Mouse (Mus musculus) liver, embryonic 12.5 days (tissue): ENCODE results near the gene 9530077C05Rik. TPM values are rescaled to one million over a fixed set of nuclear protein-coding genes. Genes with fewer than 3 reads are reported as not detected.
"Not testable (repeated sequence)": the region's sequence is repeated elsewhere in the genome, so short reads cannot be mapped to it uniquely, and the experiment has no call there.

Experiments
- ATAC-seq: fragments of 200-750 bp; cut with Nextera tagmentation; 2 replicates; pipeline ENCODE4 v1.8.0; 2017; ENCODE audit warnings: moderate number of reproducible peaks, mild to moderate bottlenecking, moderate library complexity
- H3K27ac ChIP-seq: fragments of 300-500 bp; sonication (generic); 2 replicates; pipeline ENCODE4 v1.5.1; 2016; ENCODE audit warnings: mild to moderate bottlenecking
- H3K27me3 ChIP-seq: fragments of 300-500 bp; sonication (generic); replicated peaks from 2 replicates; pipeline ENCODE4 v1.6.1; 2016; ENCODE audit warnings: mild to moderate bottlenecking, moderate library complexity
- H3K36me3 ChIP-seq: fragments of 300-500 bp; sonication (generic); 2 replicates; pipeline ENCODE4 v1.6.1; 2016; ENCODE audit warnings: mild to moderate bottlenecking, moderate library complexity
- H3K4me1 ChIP-seq: fragments of 300-500 bp; sonication (generic); 2 replicates; pipeline ENCODE4 v1.6.1; 2016
- H3K4me2 ChIP-seq: fragments of 300-500 bp; sonication (generic); 2 replicates; pipeline ENCODE4 v1.6.1; 2016; ENCODE audit warnings: mild to moderate bottlenecking, moderate library complexity
- H3K4me3 ChIP-seq: fragments of 300-500 bp; sonication (generic); 2 replicates; pipeline ENCODE4 v1.5.1; 2016; ENCODE audit warnings: mild to moderate bottlenecking, moderate library complexity
- H3K9ac ChIP-seq: fragments of 300-500 bp; sonication (generic); 2 replicates; pipeline ENCODE4 v1.6.1; 2016; ENCODE audit warnings: mild to moderate bottlenecking, moderate library complexity
- H3K9me3 ChIP-seq: fragments of 300-500 bp; sonication (generic); replicated peaks from 2 replicates; pipeline ENCODE4 v1.6.1; 2016; ENCODE audit warnings: mild to moderate bottlenecking, moderate library complexity
- WGBS: fragments of 180-500 bp; shearing (Covaris S2); methylation state at CpG from one replicate; pipeline ENCODE4 v1.1.7; 2016; ENCODE audit not compliant: insufficient replicate concordance; 5-methylcytosine and 5-hydroxymethylcytosine counted together
- polyA plus RNA-seq: library from polyadenylated mRNA; unstranded; fragments of >200 nt; fragmentation: Nextera tagmentation; extraction: Ambion mirVana; gene quantifications from 2 replicates; pipeline ENCODE4 v1.2.1, GENCODE M21; 2016

9530077C05Rik gene
- polyA plus RNA-seq, 1 experiment from 2014 or later, result 2.1 TPM

GRCm38 (mm10) chr9:22390390-22390789 is 20.9 kb upstream of the 9530077C05Rik start:
- 0 out of 2 replicates have a peak overlapping the region, but pooled peaks have one; percentile 29 for H3K27ac ChIP-seq
- no peak overlapping the region for H3K4me3 ChIP-seq
- no peaks in the 10 kb centered on the region for H3K9me3 ChIP-seq
- ATAC-seq, result no peak
- WGBS, result 62% methylated on average over 5 of the region's 5 CpGs
- H3K27me3 ChIP-seq, result no peaks in the 10 kb centered on the region
- no peak overlapping the region for H3K4me2 ChIP-seq
- H3K36me3 ChIP-seq, result peaks cover 10% of the 10 kb centered on the region
- peak overlapping the region; percentile 99; the same call in 1 of the 2 replicates for H3K9ac ChIP-seq
- H3K4me1 ChIP-seq, result peaks cover 38% of the 10 kb centered on the region

DNA sequence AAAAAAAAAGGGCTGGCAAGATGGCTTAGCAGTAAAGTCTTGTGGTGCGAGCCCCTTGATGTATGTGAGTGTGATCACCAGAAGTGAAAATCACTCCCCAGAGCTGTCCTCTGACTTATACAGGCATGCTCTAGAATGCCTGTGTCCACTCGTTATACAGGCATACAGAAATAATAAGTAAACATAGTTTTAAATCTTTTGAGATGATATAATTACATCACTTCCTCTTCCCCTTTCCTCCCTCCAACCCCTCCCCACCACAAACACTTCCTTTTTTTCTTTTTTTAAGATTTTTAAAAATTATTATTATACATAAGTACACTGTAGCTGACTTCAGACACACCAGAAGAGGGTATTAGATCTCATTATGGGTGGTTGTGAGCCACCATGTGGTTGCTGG is 16.6 kb upstream of the 9530077C05Rik start:
- no peak overlapping the region for H3K27ac ChIP-seq
- ATAC-seq, result no peak
- no peak overlapping the region for H3K9ac ChIP-seq
- H3K9me3 ChIP-seq, result no peaks in the 10 kb centered on the region
- H3K36me3 ChIP-seq, result no peaks in the 10 kb centered on the region
- H3K27me3 ChIP-seq, result no peaks in the 10 kb centered on the region
- H3K4me3 ChIP-seq, result no peak overlapping the region
- H3K4me1 ChIP-seq, result peaks cover 12% of the 10 kb centered on the region
- H3K4me2 ChIP-seq, result no peak overlapping the region
- WGBS, result 72% methylated on average over 2 of the region's 2 CpGs

DNA sequence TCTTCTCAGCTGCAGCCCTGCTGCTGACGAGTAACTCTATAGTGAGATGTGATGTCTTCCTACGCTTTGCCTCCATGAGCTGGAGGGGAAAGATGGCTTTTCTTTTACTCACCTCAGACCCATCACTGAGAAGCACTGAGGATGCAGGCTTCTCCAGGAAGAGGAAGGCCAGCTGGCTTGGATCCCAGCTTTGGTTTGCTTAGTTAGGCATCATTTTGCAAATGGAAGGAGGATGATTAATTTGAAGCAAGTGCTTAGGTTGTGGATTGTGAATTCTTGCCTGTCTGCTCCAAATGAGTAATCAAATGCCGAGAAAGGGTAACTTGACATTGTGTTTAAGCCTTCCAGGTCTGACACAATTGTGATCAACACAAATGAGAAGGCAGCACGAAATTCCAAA is 12.3 kb upstream of the 9530077C05Rik start:
- Histone ChIP-seq H3K4me3 (no peak overlapping the region), H3K36me3 (no peaks in the 10 kb centered on the region), H3K9ac (no peak overlapping the region; the same call in 1 of the 2 replicates), H3K27me3 (no peaks in the 10 kb centered on the region), H3K27ac (no peak overlapping the region), H3K9me3 (no peaks in the 10 kb centered on the region), H3K4me1 (no peaks in the 10 kb centered on the region), H3K4me2 (no peak overlapping the region)
- ATAC-seq, result no peak
- WGBS, result 67% methylated on average over 4 of the region's 4 CpGs

DNA sequence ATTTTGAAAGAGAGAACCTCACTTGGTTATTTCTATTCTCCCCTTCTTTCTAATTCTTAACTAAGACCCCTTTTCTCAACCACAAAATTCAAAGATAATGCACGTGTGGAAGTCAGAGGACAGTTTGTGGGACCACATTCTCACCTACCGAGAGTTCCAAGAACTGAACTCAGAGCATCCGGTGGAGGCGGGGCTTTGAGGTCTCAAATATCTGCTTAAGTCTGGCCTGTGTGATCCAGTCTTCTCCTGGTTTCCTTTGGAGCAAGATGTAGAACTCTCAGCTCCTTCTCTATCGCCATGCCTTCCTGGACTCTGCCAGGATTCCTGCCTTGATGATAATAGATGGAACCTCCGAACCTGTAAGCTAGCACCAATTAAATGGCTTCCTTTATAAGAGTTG is 9.3 kb upstream of the 9530077C05Rik start:
- Histone ChIP-seq H3K27ac (no peak overlapping the region), H3K9me3 (no peaks in the 10 kb centered on the region), H3K9ac (no peak overlapping the region), H3K4me2 (no peak overlapping the region), H3K36me3 (no peaks in the 10 kb centered on the region), H3K4me3 (no peak overlapping the region), H3K4me1 (no peaks in the 10 kb centered on the region), H3K27me3 (no peaks in the 10 kb centered on the region)
- 57% methylated on average over 6 of the region's 6 CpGs for WGBS
- no peak for ATAC-seq

DNA sequence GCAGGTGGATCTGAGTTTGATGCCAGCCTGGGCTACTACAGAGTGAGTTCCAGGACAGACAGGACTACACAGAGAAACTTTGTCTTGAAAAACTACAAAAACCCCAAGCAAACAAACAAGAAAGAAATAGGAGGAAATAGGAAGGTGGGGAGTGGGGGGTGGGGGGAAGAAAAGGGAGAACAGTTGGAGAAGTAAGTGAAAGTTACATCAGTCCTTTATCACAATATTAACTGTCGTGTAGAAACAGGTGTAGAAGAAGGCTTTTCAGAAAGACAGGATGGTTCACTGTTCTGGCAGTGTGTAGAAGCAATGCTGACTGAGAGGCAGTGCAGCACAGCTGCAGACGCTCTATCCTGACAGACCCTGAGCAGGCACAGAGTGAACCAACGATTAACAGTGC is 8.3 kb upstream of the 9530077C05Rik start:
- H3K4me2 ChIP-seq, result no peak overlapping the region
- ATAC-seq, result no peak
- H3K9ac ChIP-seq, result no peak overlapping the region
- H3K27me3 ChIP-seq, result no peaks in the 10 kb centered on the region
- H3K9me3 ChIP-seq, result no peaks in the 10 kb centered on the region
- 62% methylated on average over 3 of the region's 3 CpGs for WGBS
- no peak overlapping the region for H3K27ac ChIP-seq
- no peaks in the 10 kb centered on the region for H3K36me3 ChIP-seq
- no peaks in the 10 kb centered on the region for H3K4me1 ChIP-seq
- no peak overlapping the region for H3K4me3 ChIP-seq

- WGBS, result 59% methylated on average over 2 of the region's 2 CpGs
- ATAC-seq, H3K36me3 ChIP-seq, H3K4me2 ChIP-seq, H3K4me3 ChIP-seq, H3K27ac ChIP-seq, H3K27me3 ChIP-seq, H3K9ac ChIP-seq, H3K4me1 ChIP-seq, H3K9me3 ChIP-seq: not testable (repeated sequence)
These were observed 7.8 kb upstream of the 9530077C05Rik start for GRCm38 (mm10) chr9:22403501-22403900.

- Histone ChIP-seq H3K27ac (no peak overlapping the region), H3K9me3 (no peaks in the 10 kb centered on the region), H3K36me3 (no peaks in the 10 kb centered on the region), H3K27me3 (no peaks in the 10 kb centered on the region), H3K4me3 (no peak overlapping the region), H3K9ac (no peak overlapping the region), H3K4me1 (no peaks in the 10 kb centered on the region), H3K4me2 (no peak overlapping the region)
- ATAC-seq, result no peak
- WGBS, result 75% methylated on average over 3 of the region's 3 CpGs
These were observed 5.9 kb upstream of the 9530077C05Rik start for GRCm38 (mm10) chr9:22405414-22405813.

- H3K4me1 ChIP-seq, result not testable (repeated sequence)
These were observed 3.7 kb upstream of the 9530077C05Rik start for GRCm38 (mm10) chr9:22407633-22408032.

GRCm38 (mm10) chr9:22408344-22408743 is 3.0 kb upstream of the 9530077C05Rik start:
- H3K4me2 ChIP-seq, H3K9ac ChIP-seq, H3K4me1 ChIP-seq, H3K27ac ChIP-seq, H3K27me3 ChIP-seq, H3K36me3 ChIP-seq, H3K9me3 ChIP-seq, ATAC-seq, H3K4me3 ChIP-seq: not testable (repeated sequence)
- WGBS, result 15% methylated on average over 4 of the region's 4 CpGs

More at GRCm38 (mm10) chr9:22407633-22408032, 3.7 kb upstream of the 9530077C05Rik start:
- 58% methylated on average over 4 of the region's 4 CpGs for WGBS
- not testable (repeated sequence) for H3K9me3 ChIP-seq, H3K36me3 ChIP-seq, H3K9ac ChIP-seq, H3K4me2 ChIP-seq, H3K4me3 ChIP-seq, H3K27me3 ChIP-seq, ATAC-seq, H3K27ac ChIP-seq

DNA sequence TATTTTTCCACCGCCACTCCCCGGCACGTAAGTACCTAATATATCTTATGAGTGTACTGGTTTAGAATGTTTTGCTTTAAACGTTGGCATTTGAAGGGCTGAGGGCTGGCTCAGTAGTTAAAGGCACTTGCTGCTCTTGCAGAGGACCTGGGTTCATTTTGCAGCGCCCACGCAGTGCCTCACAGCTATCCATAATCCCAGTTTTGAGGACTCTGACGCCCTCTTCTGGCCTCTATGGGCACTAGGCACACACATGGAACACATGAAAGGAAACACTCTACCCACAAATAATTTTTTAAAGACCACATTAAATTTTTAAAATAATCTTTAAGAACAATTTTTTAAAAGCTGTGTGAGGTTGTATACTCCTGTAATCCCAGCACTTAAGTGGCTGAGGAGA is 1.8 kb upstream of the 9530077C05Rik start:
- WGBS, result 72% methylated on average over 7 of the region's 7 CpGs

GRCm38 (mm10) chr9:22416187-22416586 is 4.9 kb downstream of the 9530077C05Rik start:
- Histone ChIP-seq H3K27me3 (peaks cover 5% of the 10 kb centered on the region; the same call in 1 of the 2 replicates), H3K4me2 (no peak overlapping the region), H3K9me3 (no peaks in the 10 kb centered on the region), H3K4me1 (peaks cover 15% of the 10 kb centered on the region), H3K27ac (no peak overlapping the region), H3K4me3 (no peak overlapping the region), H3K9ac (no peak overlapping the region), H3K36me3 (no peaks in the 10 kb centered on the region)
- no peak for ATAC-seq
- WGBS, result 49% methylated on average over 3 of the region's 3 CpGs

More for the DNA sequence above, 1.8 kb upstream of the 9530077C05Rik start:
- H3K9ac ChIP-seq, result no peak overlapping the region
- ATAC-seq, result no peak
- H3K4me3 ChIP-seq, result no peak overlapping the region
- H3K36me3 ChIP-seq, result no peaks in the 10 kb centered on the region
- no peaks in the 10 kb centered on the region for H3K9me3 ChIP-seq
- peaks cover 5% of the 10 kb centered on the region; the same call in 1 of the 2 replicates for H3K4me1 ChIP-seq
- no peak overlapping the region for H3K27ac ChIP-seq
- H3K4me2 ChIP-seq, result no peak overlapping the region
- H3K27me3 ChIP-seq, result 0 out of 2 replicates have a peak, but pooled peaks cover 5% of the 10 kb centered on the region

DNA sequence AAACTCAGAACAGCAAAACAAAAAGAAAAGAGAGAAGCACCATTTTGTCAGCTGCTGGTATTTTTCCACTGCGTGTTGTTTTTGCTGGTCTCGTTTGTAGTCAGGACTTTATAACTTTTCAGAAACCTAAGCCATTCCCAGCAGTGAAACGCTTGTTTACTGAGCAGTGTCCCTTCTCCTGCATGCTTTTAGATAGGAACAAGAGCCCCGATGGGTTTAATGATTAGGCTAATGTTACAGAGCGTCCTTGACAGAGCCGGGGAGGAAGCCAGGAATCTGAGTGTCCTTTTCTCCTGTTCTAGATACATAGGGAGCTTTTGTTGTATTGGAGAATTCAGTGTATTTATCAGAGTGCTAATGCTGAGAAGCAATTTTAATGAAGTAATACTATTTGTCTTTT is 6.2 kb downstream of the 9530077C05Rik start:
- Histone ChIP-seq H3K27me3 (peaks cover 5% of the 10 kb centered on the region; the same call in 1 of the 2 replicates), H3K36me3 (no peaks in the 10 kb centered on the region), H3K9ac (no peak overlapping the region), H3K4me3 (no peak overlapping the region), H3K27ac (no peak overlapping the region), H3K4me2 (no peak overlapping the region), H3K9me3 (no peaks in the 10 kb centered on the region), H3K4me1 (peaks cover 10% of the 10 kb centered on the region)
- 55% methylated on average over 6 of the region's 6 CpGs for WGBS
- ATAC-seq, result no peak

- no peak for ATAC-seq
- peaks cover 15% of the 10 kb centered on the region for H3K4me1 ChIP-seq
- no peaks in the 10 kb centered on the region for H3K36me3 ChIP-seq
- H3K27ac ChIP-seq, result no peak overlapping the region
- no peak overlapping the region for H3K4me3 ChIP-seq
- H3K4me2 ChIP-seq, result no peak overlapping the region
- H3K9ac ChIP-seq, result no peak overlapping the region; the same call in 1 of the 2 replicates
- no peaks in the 10 kb centered on the region for H3K9me3 ChIP-seq
- 71% methylated on average over 3 of the region's 3 CpGs for WGBS
- no peaks in the 10 kb centered on the region for H3K27me3 ChIP-seq
These were observed 8.6 kb downstream of the 9530077C05Rik start for GRCm38 (mm10) chr9:22419877-22420276.
